Mouse (Mus musculus): ENCODE measurements at regions not wholly inside any gene's neighbourhood (a gene's known extent, or its start where the extent isn't known, plus 50 kb on each side); places are given as distances from the start of the nearest gene placed in this dataset.
A peak's percentile ranks its signal among the peaks of the same experiment; 100 is the strongest.

DNA sequence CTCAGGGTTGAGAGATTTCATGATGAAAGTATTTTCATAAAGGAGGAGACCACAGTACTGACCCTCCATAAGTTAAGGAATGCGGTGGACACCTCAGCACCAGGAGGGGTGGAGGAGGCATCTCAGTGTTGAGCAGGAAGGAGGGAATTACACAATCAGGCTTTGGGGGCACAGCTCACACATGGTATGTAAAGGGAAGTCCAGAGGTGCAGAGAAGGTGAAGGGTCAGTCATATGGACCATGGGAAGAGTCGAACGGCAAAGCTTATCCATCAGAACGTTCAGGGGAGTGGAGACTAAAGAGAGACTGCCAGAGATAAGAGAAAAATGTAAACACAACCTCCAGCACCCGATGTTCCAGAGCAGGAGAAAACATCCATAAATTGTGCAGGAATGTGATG is 166.4 kb upstream of the Dapk1 start:
- WGBS: 65% methylated on average over 5 of the region's 5 CpGs
- no peak for DNase-seq (ENCODE audit: low spot score)
- H3K27me3 ChIP-seq (ENCODE audit: control insufficient read depth, insufficient read depth, low read length): no peaks in the 10 kb centered on the region
- H3K4me2 ChIP-seq (replicated peaks; ENCODE audit: low read depth, low read length): no peak overlapping the region
- H3K9ac ChIP-seq (ENCODE audit: low read depth, low read length): no peak overlapping the region
- no peak overlapping the region for H3K4me3 ChIP-seq (ENCODE audit: low read depth, low read length)
- no peak overlapping the region for H3K27ac ChIP-seq (ENCODE audit: low read depth, low read length)
- H3K4me1 ChIP-seq (replicated peaks; ENCODE audit: control insufficient read depth, insufficient read depth, low read length): no peaks in the 10 kb centered on the region
- no peaks in the 10 kb centered on the region for H3K36me3 ChIP-seq (ENCODE audit: control insufficient read depth, insufficient read depth, low read length)
- ATAC-seq (ENCODE audit: low FRiP score): no peak
- H3K9me3 ChIP-seq (ENCODE audit: control insufficient read depth, low read length): no peaks in the 10 kb centered on the region

- H3K4me2 ChIP-seq (replicated peaks; ENCODE audit: low read depth, low read length): no peak overlapping the region
Measured at GRCm38 (mm10) chr13:60438177-60438576, 163.6 kb upstream of the Dapk1 start.

DNA sequence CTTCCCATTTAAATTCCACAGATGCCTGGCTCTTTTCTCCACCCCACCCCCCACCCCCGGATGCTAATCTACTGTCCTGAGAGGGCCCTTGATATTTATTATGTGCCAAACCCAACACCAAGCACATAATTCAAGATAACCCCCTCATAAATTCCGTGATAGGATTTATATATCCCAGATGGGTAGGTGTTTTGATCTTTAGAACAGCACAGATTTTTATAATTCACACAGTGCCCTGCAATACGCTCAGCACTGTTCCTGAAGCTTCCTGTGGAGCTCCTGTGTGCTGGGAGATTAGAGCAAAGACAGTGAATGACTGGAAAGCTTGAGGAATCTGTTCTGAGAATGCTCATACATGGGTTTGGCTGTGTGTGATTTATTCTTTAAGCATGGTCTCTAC is 161.2 kb upstream of the Dapk1 start:
- Histone ChIP-seq H3K4me3 (ENCODE audit: low read depth, low read length) (no peak overlapping the region), H3K9me3 (ENCODE audit: control insufficient read depth, low read length) (no peaks in the 10 kb centered on the region), H3K9ac (ENCODE audit: low read depth, low read length) (no peak overlapping the region), H3K36me3 (ENCODE audit: control insufficient read depth, insufficient read depth, low read length) (no peaks in the 10 kb centered on the region), H3K4me1 (replicated peaks; ENCODE audit: control insufficient read depth, insufficient read depth, low read length) (no peaks in the 10 kb centered on the region), H3K27ac (ENCODE audit: low read depth, low read length) (no peak overlapping the region), H3K27me3 (ENCODE audit: control insufficient read depth, insufficient read depth, low read length) (no peaks in the 10 kb centered on the region), H3K4me2 (replicated peaks; ENCODE audit: low read depth, low read length) (no peak overlapping the region)
- 52% methylated on average over 3 of the region's 3 CpGs for WGBS
- ATAC-seq (ENCODE audit: low FRiP score) (no peak), DNase-seq (ENCODE audit: low spot score) (no peak)

More at GRCm38 (mm10) chr13:60438177-60438576, 163.6 kb upstream of the Dapk1 start:
- Histone ChIP-seq H3K4me1 (replicated peaks; ENCODE audit: control insufficient read depth, insufficient read depth, low read length) (no peaks in the 10 kb centered on the region), H3K9ac (ENCODE audit: low read depth, low read length) (no peak overlapping the region), H3K27ac (ENCODE audit: low read depth, low read length) (no peak overlapping the region), H3K27me3 (ENCODE audit: control insufficient read depth, insufficient read depth, low read length) (no peaks in the 10 kb centered on the region), H3K4me3 (ENCODE audit: low read depth, low read length) (no peak overlapping the region), H3K36me3 (ENCODE audit: control insufficient read depth, insufficient read depth, low read length) (no peaks in the 10 kb centered on the region), H3K9me3 (ENCODE audit: control insufficient read depth, low read length) (no peaks in the 10 kb centered on the region)
- WGBS: 98% methylated on average over 2 of the region's 2 CpGs
- ATAC-seq (ENCODE audit: low FRiP score) (no peak), DNase-seq (ENCODE audit: low spot score) (no peak)

DNA sequence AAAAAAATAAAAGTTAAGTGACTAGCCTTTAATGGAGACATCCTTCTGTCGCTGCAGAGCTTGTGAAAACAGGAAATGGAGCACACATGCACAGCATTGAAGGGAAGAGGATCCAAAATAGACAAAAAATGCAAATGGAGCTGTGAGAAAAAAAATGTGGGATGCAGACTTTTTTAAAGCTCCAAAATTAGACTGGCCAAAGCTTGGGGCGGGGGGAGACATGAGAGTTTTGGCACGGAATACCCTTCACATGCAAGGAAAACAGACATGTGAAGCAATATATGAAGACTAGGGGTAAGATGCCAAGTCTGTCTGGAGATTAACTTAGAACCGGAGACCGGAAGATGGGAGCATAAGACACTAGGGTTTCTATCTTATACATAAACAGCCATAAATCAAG is 156.6 kb upstream of the Dapk1 start:
- WGBS: 83% methylated on average over 5 of the region's 5 CpGs
- Histone ChIP-seq H3K4me2 (replicated peaks; ENCODE audit: low read depth, low read length) (no peak overlapping the region), H3K27me3 (ENCODE audit: control insufficient read depth, insufficient read depth, low read length) (no peaks in the 10 kb centered on the region), H3K9me3 (ENCODE audit: control insufficient read depth, low read length) (no peaks in the 10 kb centered on the region), H3K27ac (ENCODE audit: low read depth, low read length) (no peak overlapping the region), H3K4me1 (replicated peaks; ENCODE audit: control insufficient read depth, insufficient read depth, low read length) (no peaks in the 10 kb centered on the region), H3K4me3 (ENCODE audit: low read depth, low read length) (no peak overlapping the region), H3K36me3 (ENCODE audit: control insufficient read depth, insufficient read depth, low read length) (no peaks in the 10 kb centered on the region), H3K9ac (ENCODE audit: low read depth, low read length) (no peak overlapping the region)
- ATAC-seq (ENCODE audit: low FRiP score) (no peak), DNase-seq (ENCODE audit: low spot score) (no peak)

GRCm38 (mm10) chr13:60446926-60447325 is 154.8 kb upstream of the Dapk1 start:
- no peak for ATAC-seq (ENCODE audit: low FRiP score)
- H3K4me1 ChIP-seq (replicated peaks; ENCODE audit: control insufficient read depth, insufficient read depth, low read length): no peaks in the 10 kb centered on the region
- WGBS: 75% methylated on average over 5 of the region's 5 CpGs
- no peaks in the 10 kb centered on the region for H3K9me3 ChIP-seq (ENCODE audit: control insufficient read depth, low read length)
- H3K4me2 ChIP-seq (replicated peaks; ENCODE audit: low read depth, low read length): no peak overlapping the region
- H3K27me3 ChIP-seq (ENCODE audit: control insufficient read depth, insufficient read depth, low read length): no peaks in the 10 kb centered on the region
- no peak overlapping the region for H3K9ac ChIP-seq (ENCODE audit: low read depth, low read length)
- DNase-seq (ENCODE audit: low spot score): no peak
- H3K4me3 ChIP-seq (ENCODE audit: low read depth, low read length): no peak overlapping the region
- no peak overlapping the region for H3K27ac ChIP-seq (ENCODE audit: low read depth, low read length)
- H3K36me3 ChIP-seq (ENCODE audit: control insufficient read depth, insufficient read depth, low read length): no peaks in the 10 kb centered on the region

DNA sequence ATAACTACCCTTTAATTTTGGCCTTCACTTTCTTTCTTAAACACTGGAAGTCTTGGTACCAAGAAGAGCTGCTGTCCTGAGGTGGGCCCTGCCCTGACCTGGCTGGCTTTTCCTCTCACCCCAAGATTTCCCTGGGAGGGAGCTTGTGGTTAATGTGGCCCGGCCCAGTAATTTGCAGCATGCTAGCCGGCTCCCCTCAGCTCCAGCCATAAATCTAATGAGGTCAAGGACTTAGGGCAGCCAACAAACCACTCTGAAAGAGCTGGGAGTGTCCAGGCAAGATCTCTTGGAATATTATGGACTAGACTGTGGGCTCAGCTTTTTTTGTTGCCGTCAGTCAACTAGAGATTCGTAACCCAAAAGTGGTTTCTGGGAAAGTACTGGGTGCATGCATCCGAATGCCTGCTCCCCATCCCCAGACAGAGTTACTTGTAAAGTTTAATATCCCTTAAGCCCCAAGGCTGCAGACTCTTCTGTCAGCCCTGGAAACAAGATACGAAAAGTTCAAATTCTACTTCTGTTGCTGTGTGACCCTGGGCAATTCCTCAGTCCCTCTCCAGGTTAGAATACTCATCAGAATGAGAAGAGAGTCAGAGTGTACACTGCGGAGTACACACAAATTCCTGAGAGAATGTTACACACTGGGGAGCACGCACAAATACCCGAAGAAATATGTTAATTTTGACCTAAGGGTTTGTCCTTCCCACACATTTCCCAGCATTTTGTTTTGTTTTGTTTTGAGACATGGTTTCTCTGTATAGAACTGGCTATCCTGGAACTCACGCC is 150.8 kb upstream of the Dapk1 start:
- no peak overlapping the region for H3K4me3 ChIP-seq (ENCODE audit: low read depth, low read length)
- H3K27me3 ChIP-seq (ENCODE audit: control insufficient read depth, insufficient read depth, low read length): no peaks in the 10 kb centered on the region
- H3K4me2 ChIP-seq (replicated peaks; ENCODE audit: low read depth, low read length): no peak overlapping the region
- no peaks in the 10 kb centered on the region for H3K9me3 ChIP-seq (ENCODE audit: control insufficient read depth, low read length)
- H3K27ac ChIP-seq (ENCODE audit: low read depth, low read length): no peak overlapping the region
- no peak for ATAC-seq (ENCODE audit: low FRiP score)
- H3K4me1 ChIP-seq (replicated peaks; ENCODE audit: control insufficient read depth, insufficient read depth, low read length): peaks cover 2% of the 10 kb centered on the region; the same call in 1 of the 2 replicates
- 84% methylated on average over 10 of the region's 10 CpGs for WGBS
- no peak overlapping the region for H3K9ac ChIP-seq (ENCODE audit: low read depth, low read length)
- H3K36me3 ChIP-seq (ENCODE audit: control insufficient read depth, insufficient read depth, low read length): no peaks in the 10 kb centered on the region
- no peak for DNase-seq (ENCODE audit: low spot score)

- no peak for ATAC-seq (ENCODE audit: low FRiP score)
- no peak overlapping the region for H3K4me2 ChIP-seq (replicated peaks; ENCODE audit: low read depth, low read length)
Measured at GRCm38 (mm10) chr13:60453821-60454483, 147.8 kb upstream of the Dapk1 start.

DNA sequence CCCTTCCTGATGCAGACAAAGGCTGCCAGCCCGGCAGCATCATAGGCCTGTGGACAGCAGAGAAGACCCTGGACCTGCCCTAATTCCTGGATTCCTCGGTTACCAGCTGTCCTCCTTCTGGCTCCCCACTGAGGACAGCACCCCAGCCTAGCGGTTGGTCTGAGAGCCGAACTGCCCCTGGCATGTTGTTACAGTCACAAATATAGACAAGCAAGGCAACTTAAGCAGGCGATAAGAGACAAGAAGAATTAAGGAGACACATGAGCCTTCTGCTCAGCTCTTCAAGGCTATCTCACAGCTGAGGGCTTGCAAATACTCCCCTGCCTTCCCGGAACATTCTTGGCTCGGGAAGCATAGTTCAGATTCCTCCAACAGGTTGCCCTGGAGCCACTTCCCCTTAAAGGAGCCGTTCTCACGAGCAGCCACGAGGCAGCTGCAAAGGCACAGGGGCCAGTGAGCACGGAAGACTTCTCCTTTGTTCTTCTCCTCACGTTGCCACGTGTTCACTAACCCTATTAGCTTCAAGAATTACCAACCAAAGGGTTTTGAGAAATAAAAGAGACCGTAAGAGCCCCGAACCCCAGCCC is 146.6 kb upstream of the Dapk1 start:
- Histone ChIP-seq H3K27me3 (ENCODE audit: control insufficient read depth, insufficient read depth, low read length) (no peaks in the 10 kb centered on the region), H3K4me3 (ENCODE audit: low read depth, low read length) (no peak overlapping the region), H3K9me3 (ENCODE audit: control insufficient read depth, low read length) (no peaks in the 10 kb centered on the region), H3K27ac (ENCODE audit: low read depth, low read length) (no peak overlapping the region), H3K4me1 (replicated peaks; ENCODE audit: control insufficient read depth, insufficient read depth, low read length) (peaks cover 2% of the 10 kb centered on the region; the same call in 1 of the 2 replicates), H3K4me2 (replicated peaks; ENCODE audit: low read depth, low read length) (no peak overlapping the region), H3K9ac (ENCODE audit: low read depth, low read length) (no peak overlapping the region), H3K36me3 (ENCODE audit: control insufficient read depth, insufficient read depth, low read length) (no peaks in the 10 kb centered on the region)
- WGBS: 37% methylated on average over 15 of the region's 15 CpGs
- no peak for ATAC-seq (ENCODE audit: low FRiP score)
- DNase-seq (ENCODE audit: low spot score): peak; percentile 43

More at GRCm38 (mm10) chr13:60453821-60454483, 147.8 kb upstream of the Dapk1 start:
- H3K9me3 ChIP-seq (ENCODE audit: control insufficient read depth, low read length): no peaks in the 10 kb centered on the region
- H3K4me3 ChIP-seq (ENCODE audit: low read depth, low read length): no peak overlapping the region
- H3K4me1 ChIP-seq (replicated peaks; ENCODE audit: control insufficient read depth, insufficient read depth, low read length): peaks cover 2% of the 10 kb centered on the region; the same call in 1 of the 2 replicates
- no peak overlapping the region for H3K9ac ChIP-seq (ENCODE audit: low read depth, low read length)
- H3K36me3 ChIP-seq (ENCODE audit: control insufficient read depth, insufficient read depth, low read length): no peaks in the 10 kb centered on the region
- no peak overlapping the region for H3K27ac ChIP-seq (ENCODE audit: low read depth, low read length)
- WGBS: 92% methylated on average over 9 of the region's 9 CpGs
- DNase-seq (ENCODE audit: low spot score): no peak
- H3K27me3 ChIP-seq (ENCODE audit: control insufficient read depth, insufficient read depth, low read length): no peaks in the 10 kb centered on the region

All from hindbrain, embryonic 11.5 days (tissue).